Mouse (Mus musculus) intestine, embryonic 15.5 days (tissue): ENCODE results near the gene Tnip1. TPM values are rescaled to one million over a fixed set of nuclear protein-coding genes. Genes with fewer than 3 reads are reported as not detected.

Source experiments
- ATAC-seq: fragments of 200-750 bp; cut with Nextera tagmentation; 2 replicates; pipeline ENCODE4 v1.8.0; 2017; ENCODE audit warnings: moderate TSS enrichment, moderate library complexity
- H3K27ac ChIP-seq: fragments of 300-500 bp; sonication (generic); 2 replicates; pipeline ENCODE4 v1.5.1; 2015; ENCODE audit warnings: mild to moderate bottlenecking, inconsistent platforms
- H3K27me3 ChIP-seq: fragments of 300-500 bp; sonication (generic); replicated peaks from 2 replicates; pipeline ENCODE4 v1.6.1; 2015; ENCODE audit warnings: inconsistent platforms
- H3K36me3 ChIP-seq: fragments of 300-500 bp; sonication (generic); 2 replicates; pipeline ENCODE4 v1.6.1; 2015; ENCODE audit warnings: inconsistent platforms
- H3K4me1 ChIP-seq: fragments of 300-500 bp; sonication (generic); replicated peaks from 2 replicates; pipeline ENCODE4 v1.6.1; 2015; ENCODE audit warnings: inconsistent platforms
- H3K4me2 ChIP-seq: fragments of 300-500 bp; sonication (generic); replicated peaks from 2 replicates; pipeline ENCODE4 v1.6.1; 2015; ENCODE audit warnings: mild to moderate bottlenecking, inconsistent platforms
- H3K4me3 ChIP-seq: fragments of 300-500 bp; sonication (generic); replicated peaks from 2 replicates; pipeline ENCODE4 v1.5.1; 2015; ENCODE audit warnings: inconsistent platforms
- H3K9ac ChIP-seq: fragments of 300-500 bp; sonication (generic); 2 replicates; pipeline ENCODE4 v1.6.1; 2015; ENCODE audit warnings: inconsistent platforms
- H3K9me3 ChIP-seq: fragments of 300-500 bp; sonication (generic); 2 replicates; pipeline ENCODE4 v1.6.1; 2016; ENCODE audit warnings: inconsistent platforms
- WGBS: fragments of 180-500 bp; shearing (Covaris S2); methylation state at CpG from one replicate; pipeline ENCODE4 v1.1.7; 2015; 5-methylcytosine and 5-hydroxymethylcytosine counted together
- polyA plus RNA-seq: library from polyadenylated mRNA; unstranded; fragments of >200 nt; fragmentation: Nextera tagmentation; extraction: Ambion mirVana; gene quantifications from 2 replicates; pipeline ENCODE4 v1.2.1, GENCODE M21; 2015

The Tnip1 gene
- polyA plus RNA-seq, 1 experiment from 2014 or later: 22.7 TPM

DNA sequence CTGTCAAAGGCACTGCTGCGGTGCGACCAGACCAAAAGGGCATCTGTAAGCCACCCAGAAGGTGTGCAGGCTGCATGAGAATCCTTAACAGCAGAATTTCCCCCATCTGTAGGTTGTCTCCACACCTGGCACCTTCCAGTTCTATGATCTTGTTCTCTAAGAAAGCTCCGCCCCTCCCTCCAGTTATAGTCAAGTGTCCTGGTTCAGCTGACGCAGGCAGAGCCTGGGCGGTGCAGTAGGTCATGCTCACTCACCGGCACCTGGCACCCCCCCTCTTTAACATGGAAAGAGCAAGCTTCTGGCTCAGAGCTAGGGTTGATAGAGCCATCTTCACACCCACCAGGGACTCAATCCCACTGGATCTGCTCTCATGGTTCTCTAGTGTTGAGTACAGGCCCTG is 33.4 kb downstream of the Tnip1 start:
- WGBS: 92% methylated on average over 6 of the region's 6 CpGs
- no peak for ATAC-seq
- Histone ChIP-seq H3K9me3 (no peaks in the 10 kb centered on the region), H3K36me3 (peaks cover 37% of the 10 kb centered on the region), H3K27me3 (no peaks in the 10 kb centered on the region), H3K27ac (no peak overlapping the region), H3K4me2 (no peak overlapping the region), H3K4me3 (no peak overlapping the region), H3K9ac (no peak overlapping the region), H3K4me1 (no peaks in the 10 kb centered on the region; the same call in 1 of the 2 replicates)

GRCm38 (mm10) chr11:54928886-54929285 is 33.8 kb downstream of the Tnip1 start:
- no peak for ATAC-seq
- WGBS: 83% methylated on average over 7 of the region's 7 CpGs

DNA sequence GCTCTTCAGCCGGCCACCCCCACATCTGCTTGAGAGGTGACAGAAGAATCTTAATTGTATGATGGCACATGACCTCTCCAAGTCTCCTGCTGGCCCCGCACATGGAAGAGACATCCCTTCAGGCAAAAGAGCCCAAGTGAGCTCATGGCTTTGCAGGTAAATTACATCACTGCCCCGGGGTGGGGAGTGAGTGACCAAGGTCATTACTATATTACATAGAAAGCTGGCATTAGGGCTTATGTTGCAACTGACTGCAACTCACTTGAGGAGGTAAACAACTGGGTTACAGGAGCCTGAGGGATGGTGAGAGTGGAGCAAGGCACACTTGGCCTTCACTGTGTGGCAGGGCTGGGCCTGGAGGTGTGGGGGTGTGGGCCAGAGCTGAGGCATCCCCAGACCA is 34.5 kb downstream of the Tnip1 start:
- Histone ChIP-seq H3K4me1 (no peaks in the 10 kb centered on the region), H3K4me2 (no peak overlapping the region), H3K9ac (no peak overlapping the region), H3K27ac (no peak overlapping the region), H3K4me3 (no peak overlapping the region), H3K9me3 (no peaks in the 10 kb centered on the region), H3K36me3 (peaks cover 30% of the 10 kb centered on the region), H3K27me3 (no peaks in the 10 kb centered on the region)
- 86% methylated on average over 3 of the region's 3 CpGs for WGBS
- no peak for ATAC-seq

More at GRCm38 (mm10) chr11:54928886-54929285, 33.8 kb downstream of the Tnip1 start:
- Histone ChIP-seq H3K4me2 (no peak overlapping the region), H3K4me1 (no peaks in the 10 kb centered on the region), H3K36me3 (peaks cover 36% of the 10 kb centered on the region), H3K27me3 (no peaks in the 10 kb centered on the region), H3K9me3 (no peaks in the 10 kb centered on the region), H3K4me3 (no peak overlapping the region), H3K9ac (no peak overlapping the region), H3K27ac (no peak overlapping the region)

- WGBS: 75% methylated on average over 14 of the region's 14 CpGs
- Histone ChIP-seq H3K27ac (no peak overlapping the region), H3K27me3 (no peaks in the 10 kb centered on the region), H3K4me1 (no peaks in the 10 kb centered on the region), H3K4me3 (no peak overlapping the region), H3K4me2 (no peak overlapping the region), H3K9ac (no peak overlapping the region), H3K9me3 (no peaks in the 10 kb centered on the region), H3K36me3 (peaks cover 35% of the 10 kb centered on the region)
- peak; percentile 67 for ATAC-seq
Observed at GRCm38 (mm10) chr11:54927346-54928140, 35.2 kb downstream of the Tnip1 start.

- no peak overlapping the region for H3K4me2 ChIP-seq
- H3K27ac ChIP-seq: no peak overlapping the region
- H3K27me3 ChIP-seq: no peaks in the 10 kb centered on the region
- no peaks in the 10 kb centered on the region for H3K9me3 ChIP-seq
- WGBS: 93% methylated on average over 14 of the region's 14 CpGs
- H3K36me3 ChIP-seq: peaks cover 31% of the 10 kb centered on the region
- ATAC-seq: no peak
- H3K4me1 ChIP-seq: peaks cover 14% of the 10 kb centered on the region
- H3K9ac ChIP-seq: no peak overlapping the region
- no peak overlapping the region for H3K4me3 ChIP-seq
Observed at GRCm38 (mm10) chr11:54924145-54924544, 38.6 kb downstream of the Tnip1 start.

DNA sequence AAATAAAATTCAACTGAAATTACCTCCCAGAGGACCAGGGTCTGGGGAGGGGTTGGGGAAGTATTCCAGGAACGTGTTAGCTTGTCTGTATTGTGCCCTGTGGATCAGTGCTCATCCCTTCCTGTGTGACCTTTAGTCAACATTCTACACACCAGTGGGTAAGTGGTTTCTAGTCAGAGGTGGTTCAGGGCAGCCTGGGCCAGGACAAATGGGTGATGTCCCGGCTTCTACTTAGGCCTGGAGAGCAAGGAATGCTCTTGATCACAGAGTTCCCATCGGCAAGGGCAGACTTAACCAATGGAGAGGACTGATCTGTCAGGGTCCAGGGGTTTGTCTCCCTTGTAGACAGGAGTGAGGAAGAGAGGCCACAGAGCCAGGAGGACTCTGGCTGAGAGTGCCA is 40.2 kb downstream of the Tnip1 start:
- Histone ChIP-seq H3K9me3 (no peaks in the 10 kb centered on the region), H3K4me1 (peaks cover 14% of the 10 kb centered on the region), H3K4me3 (no peak overlapping the region), H3K9ac (no peak overlapping the region), H3K4me2 (no peak overlapping the region), H3K27ac (no peak overlapping the region), H3K27me3 (no peaks in the 10 kb centered on the region), H3K36me3 (peaks cover 36% of the 10 kb centered on the region)
- no peak for ATAC-seq
- WGBS: 88% methylated on average over 3 of the region's 3 CpGs

DNA sequence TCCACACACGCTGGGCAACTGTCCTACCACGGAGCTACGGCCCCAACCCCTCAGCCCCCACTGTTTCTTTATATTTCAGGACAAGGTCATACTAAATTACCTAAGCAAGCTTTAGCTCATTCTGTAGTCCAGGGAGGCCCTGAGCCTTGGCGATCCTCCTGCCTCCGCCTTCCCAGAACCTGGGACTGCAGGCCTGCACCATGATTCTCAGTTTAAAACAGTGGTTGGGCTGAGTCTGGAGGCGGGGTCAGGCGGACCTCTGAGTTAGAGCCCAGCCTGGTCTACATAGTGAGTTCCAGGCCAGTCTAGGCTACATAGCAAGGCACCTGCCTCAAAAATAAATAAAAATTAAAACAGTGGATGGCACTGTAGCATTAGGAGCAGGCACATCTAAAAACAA is 40.9 kb downstream of the Tnip1 start:
- H3K4me2 ChIP-seq: no peak overlapping the region
- H3K4me1 ChIP-seq: peaks cover 14% of the 10 kb centered on the region
- 36% methylated on average over 7 of the region's 7 CpGs for WGBS
- H3K36me3 ChIP-seq: peaks cover 42% of the 10 kb centered on the region
- no peak overlapping the region for H3K4me3 ChIP-seq
- H3K27ac ChIP-seq: peak overlapping the region; percentile 67
- H3K9me3 ChIP-seq: no peaks in the 10 kb centered on the region
- no peak for ATAC-seq
- H3K9ac ChIP-seq: 0 out of 2 replicates have a peak overlapping the region, but pooled peaks have one; percentile 18
- no peaks in the 10 kb centered on the region for H3K27me3 ChIP-seq

GRCm38 (mm10) chr11:54920973-54921580 is 41.6 kb downstream of the Tnip1 start:
- H3K4me2 ChIP-seq: no peak overlapping the region
- no peak for ATAC-seq
- no peaks in the 10 kb centered on the region for H3K27me3 ChIP-seq
- peaks cover 14% of the 10 kb centered on the region for H3K4me1 ChIP-seq
- H3K36me3 ChIP-seq: peaks cover 40% of the 10 kb centered on the region
- no peaks in the 10 kb centered on the region for H3K9me3 ChIP-seq
- H3K27ac ChIP-seq: peak overlapping the region; percentile 84
- H3K4me3 ChIP-seq: no peak overlapping the region
- WGBS: 58% methylated on average over 6 of the region's 6 CpGs
- no peak overlapping the region for H3K9ac ChIP-seq

GRCm38 (mm10) chr11:54920127-54920972 is 42.4 kb downstream of the Tnip1 start:
- H3K9me3 ChIP-seq: no peaks in the 10 kb centered on the region
- H3K27ac ChIP-seq: peak overlapping the region; percentile 84
- H3K4me2 ChIP-seq: no peak overlapping the region
- ATAC-seq: peak; percentile 92
- H3K9ac ChIP-seq: no peak overlapping the region
- no peak overlapping the region for H3K4me3 ChIP-seq
- peaks cover 14% of the 10 kb centered on the region for H3K4me1 ChIP-seq
- 57% methylated on average over 11 of the region's 11 CpGs for WGBS
- H3K27me3 ChIP-seq: no peaks in the 10 kb centered on the region
- peaks cover 39% of the 10 kb centered on the region for H3K36me3 ChIP-seq

GRCm38 (mm10) chr11:54918273-54918672 is 44.4 kb downstream of the Tnip1 start:
- H3K4me3 ChIP-seq: no peak overlapping the region
- H3K27me3 ChIP-seq: no peaks in the 10 kb centered on the region
- H3K27ac ChIP-seq: no peak overlapping the region
- peaks cover 14% of the 10 kb centered on the region for H3K4me1 ChIP-seq
- WGBS: 91% methylated on average over 4 of the region's 4 CpGs
- peaks cover 56% of the 10 kb centered on the region for H3K36me3 ChIP-seq
- ATAC-seq: no peak
- no peak overlapping the region for H3K4me2 ChIP-seq
- no peaks in the 10 kb centered on the region for H3K9me3 ChIP-seq
- H3K9ac ChIP-seq: no peak overlapping the region

- Histone ChIP-seq H3K36me3 (peaks cover 50% of the 10 kb centered on the region), H3K4me2 (no peak overlapping the region), H3K27me3 (no peaks in the 10 kb centered on the region), H3K4me3 (no peak overlapping the region), H3K27ac (no peak overlapping the region), H3K9ac (no peak overlapping the region), H3K4me1 (peaks cover 14% of the 10 kb centered on the region), H3K9me3 (no peaks in the 10 kb centered on the region)
- 94% methylated on average over 7 of the region's 7 CpGs for WGBS
- ATAC-seq: no peak
Observed at GRCm38 (mm10) chr11:54917461-54917860, 45.3 kb downstream of the Tnip1 start.

- no peaks in the 10 kb centered on the region for H3K27me3 ChIP-seq
- H3K9me3 ChIP-seq: no peaks in the 10 kb centered on the region
- peaks cover 67% of the 10 kb centered on the region for H3K36me3 ChIP-seq
- no peak overlapping the region for H3K27ac ChIP-seq
- no peak for ATAC-seq
- H3K9ac ChIP-seq: no peak overlapping the region
- 91% methylated on average over 5 of the region's 5 CpGs for WGBS
- H3K4me2 ChIP-seq: no peak overlapping the region
- H3K4me3 ChIP-seq: no peak overlapping the region
- no peaks in the 10 kb centered on the region for H3K4me1 ChIP-seq
Observed at GRCm38 (mm10) chr11:54913841-54914240, 48.9 kb downstream of the Tnip1 start.
